Mouse (Mus musculus) cerebellum, postnatal 36 days (tissue): ENCODE data around the gene Hk1.
"Not testable (repeated sequence)": the region's sequence is repeated elsewhere in the genome, so short reads cannot be mapped to it uniquely, and the experiment has no call there.

Experiments used
- DNase-seq, 2 experiments: peaks; one replicate each; pipeline ENCODE4 v3.0.0; 2021 to 2022; ENCODE audit warnings: mixed read lengths in 2 of 2

The Hk1 gene

DNA sequence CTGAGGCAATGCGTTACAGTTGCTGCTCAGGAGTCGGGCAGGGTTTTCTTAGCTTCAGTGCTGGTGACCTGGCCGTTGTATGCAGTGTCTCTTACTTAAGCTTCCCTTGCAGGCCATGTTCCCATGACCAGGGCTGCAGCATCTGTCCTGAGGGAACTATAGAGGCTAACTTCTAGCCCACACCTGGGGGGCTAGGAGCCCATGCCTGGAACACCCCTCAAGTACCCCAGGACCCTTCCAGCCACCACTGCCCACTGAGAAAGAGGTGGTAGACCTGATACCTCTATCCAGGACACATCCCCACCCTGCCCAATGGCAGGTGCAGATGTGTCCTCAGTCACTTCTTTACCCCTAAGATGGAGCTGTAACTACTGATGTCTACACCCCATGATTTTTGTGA, 38.7 kb downstream of the Hk1 start:
- no peak for DNase-seq

DNA sequence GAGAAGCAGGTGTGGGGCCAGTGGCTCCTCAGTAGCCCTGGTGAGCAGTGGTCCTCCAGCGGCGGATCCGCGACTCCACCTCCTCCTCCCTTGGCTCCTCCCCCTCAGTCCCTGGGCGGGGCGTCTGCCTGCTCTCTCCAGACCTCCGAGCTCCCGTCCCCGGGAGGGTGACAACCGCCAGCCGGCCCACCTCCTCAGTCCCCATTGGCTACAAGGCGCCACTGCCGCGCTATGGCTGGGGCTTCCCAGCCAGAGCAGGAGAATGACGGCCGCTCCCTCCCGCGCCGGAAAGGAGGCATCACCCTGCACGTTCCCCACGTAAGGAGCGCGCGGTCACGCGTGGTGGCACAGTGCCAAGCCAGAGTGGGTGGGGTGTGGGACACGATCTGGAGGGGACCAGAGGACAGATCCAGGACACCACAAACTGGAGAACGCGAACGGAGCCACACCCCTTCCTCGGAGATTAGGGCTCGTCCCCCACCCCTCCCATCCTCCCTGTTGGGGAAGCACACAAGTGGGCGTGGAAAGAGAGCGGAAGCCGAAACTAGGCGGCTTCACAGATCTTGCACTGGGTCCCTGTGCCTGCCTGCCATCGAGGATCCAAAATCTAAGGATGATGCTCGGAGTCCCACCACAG, 39.5 kb downstream of the Hk1 start:
- peak; percentile 91 to 96 for DNase-seq

DNA sequence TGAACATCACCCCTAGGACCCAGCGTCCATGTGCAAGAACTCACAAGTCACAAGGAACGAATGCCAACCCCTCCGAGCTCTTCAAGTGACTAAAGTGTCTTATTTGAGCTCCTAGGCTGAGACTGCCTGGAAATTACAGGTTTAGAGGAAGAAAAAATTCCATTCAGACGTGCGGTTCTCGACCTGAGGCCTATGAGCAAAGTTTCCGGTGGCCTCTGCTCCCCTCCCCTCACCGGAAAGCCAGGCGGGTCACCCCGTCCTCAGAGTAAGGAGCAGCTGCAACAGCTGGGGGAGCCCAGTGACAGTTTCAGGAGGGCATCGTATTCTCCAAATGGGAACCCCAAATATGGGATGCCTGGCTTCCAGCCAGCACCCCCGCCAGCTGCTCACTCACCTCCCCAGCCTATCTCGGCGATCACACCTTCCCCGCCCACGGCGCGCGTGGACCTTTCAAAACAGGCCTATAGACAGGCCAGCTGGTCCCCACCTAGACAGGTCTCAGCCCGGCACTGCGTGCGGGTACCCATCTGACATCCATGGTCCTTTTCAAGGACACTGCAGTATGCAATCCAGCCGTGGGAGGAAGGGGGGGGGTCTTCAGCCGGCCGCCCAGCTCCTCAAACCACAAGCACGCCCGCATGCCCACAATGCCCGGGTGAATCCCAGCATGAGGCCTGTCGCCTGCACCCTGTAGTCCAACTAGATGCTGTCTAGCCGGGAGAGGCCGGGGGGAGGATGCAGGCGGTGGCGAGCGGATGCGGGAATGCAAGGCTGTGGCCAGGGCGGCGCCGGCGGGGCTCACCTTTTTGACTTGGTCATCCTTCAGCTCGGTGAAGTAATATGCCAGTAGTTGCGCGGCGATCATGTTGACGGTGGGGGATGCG, 40.3 kb downstream of the Hk1 start:
- DNase-seq = peak; percentile 57 to 67

DNA sequence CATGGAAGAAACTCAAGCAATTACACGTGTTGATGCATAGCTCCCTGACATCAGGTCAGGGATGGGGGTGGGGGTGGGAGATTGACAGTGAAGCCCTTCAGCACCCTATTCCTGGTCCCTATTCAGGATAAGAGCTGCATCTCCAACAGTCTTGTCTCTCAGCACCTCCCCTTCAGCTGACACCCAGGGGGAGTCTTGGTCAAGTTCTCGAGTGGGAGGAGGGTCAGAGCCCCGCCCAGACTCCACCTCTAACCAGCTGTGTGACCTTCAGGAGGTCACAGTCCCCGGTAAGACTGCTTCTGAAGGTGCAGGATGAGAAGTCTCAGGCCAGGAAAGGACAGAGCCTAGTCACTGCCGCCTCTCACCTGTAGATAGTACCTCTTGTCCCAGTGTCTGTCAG, 41.1 kb downstream of the Hk1 start:
- DNase-seq = no peak

GRCm38 (mm10) chr10:62338176-62338575, 41.5 kb downstream of the Hk1 start:
- DNase-seq = no peak

DNA sequence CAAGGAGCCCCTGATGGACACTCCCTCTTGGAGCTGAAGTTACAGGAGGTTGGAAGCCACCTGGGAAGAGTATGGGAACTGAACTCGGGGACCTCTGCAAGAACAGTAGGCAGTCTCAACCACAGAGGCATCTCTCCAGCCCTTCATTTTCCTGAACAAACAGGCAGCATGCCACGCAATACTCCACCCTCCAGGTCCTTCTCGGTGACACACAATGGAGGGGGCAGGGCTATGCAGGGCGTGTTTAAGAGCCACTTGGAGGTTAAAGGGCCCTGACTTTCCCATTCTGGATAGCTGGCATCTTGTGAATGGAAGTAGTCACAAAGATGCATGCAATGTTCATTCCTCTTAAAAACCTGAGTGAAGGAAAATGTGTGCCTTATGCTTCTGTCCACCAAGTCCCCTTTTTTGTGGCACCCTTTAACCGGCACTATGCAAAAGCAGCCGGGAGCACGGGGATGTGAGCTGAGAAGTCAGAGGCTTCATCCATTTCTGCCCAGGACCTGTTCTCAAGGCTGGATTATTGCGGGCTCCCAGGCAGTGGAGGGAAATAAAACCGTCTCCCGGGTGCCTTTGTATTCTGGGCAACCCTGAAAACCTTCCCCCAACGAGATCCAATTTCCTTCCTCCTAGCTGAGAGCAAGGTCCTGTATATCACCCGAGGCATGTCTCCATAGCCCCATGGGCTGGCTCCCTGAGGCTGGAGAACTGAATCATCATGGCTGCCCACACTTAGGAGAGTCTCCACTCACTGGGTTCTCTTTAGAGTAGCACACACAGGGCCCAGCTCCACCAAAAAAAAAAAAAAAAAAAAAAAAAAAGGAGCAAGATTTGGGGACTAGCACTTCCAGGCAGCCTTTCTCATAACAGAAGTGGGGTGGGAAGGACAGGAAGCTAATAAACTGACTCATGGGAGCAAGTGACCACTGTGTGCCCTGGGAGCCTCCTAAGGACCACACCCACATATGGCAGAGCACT, 42.8 kb downstream of the Hk1 start:
- DNase-seq = no peak

DNA sequence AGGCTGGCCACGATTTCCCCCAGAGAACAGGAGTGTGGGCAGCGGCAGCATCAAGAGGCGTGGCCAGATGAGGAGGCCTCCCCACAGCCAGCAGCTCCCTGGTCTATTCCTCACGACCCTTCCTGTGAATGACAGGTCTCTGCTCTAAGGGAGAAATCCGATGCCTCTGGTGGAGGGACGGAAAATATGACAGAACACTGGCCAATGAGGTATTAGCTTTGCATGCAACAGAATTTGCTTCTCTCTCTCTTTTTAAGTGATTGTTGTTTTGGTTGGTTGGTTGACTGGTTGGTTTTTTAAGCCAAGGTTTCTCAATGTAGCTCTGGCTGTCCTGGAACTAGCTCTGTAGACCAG, 44.3 kb downstream of the Hk1 start:
- DNase-seq = no peak

DNA sequence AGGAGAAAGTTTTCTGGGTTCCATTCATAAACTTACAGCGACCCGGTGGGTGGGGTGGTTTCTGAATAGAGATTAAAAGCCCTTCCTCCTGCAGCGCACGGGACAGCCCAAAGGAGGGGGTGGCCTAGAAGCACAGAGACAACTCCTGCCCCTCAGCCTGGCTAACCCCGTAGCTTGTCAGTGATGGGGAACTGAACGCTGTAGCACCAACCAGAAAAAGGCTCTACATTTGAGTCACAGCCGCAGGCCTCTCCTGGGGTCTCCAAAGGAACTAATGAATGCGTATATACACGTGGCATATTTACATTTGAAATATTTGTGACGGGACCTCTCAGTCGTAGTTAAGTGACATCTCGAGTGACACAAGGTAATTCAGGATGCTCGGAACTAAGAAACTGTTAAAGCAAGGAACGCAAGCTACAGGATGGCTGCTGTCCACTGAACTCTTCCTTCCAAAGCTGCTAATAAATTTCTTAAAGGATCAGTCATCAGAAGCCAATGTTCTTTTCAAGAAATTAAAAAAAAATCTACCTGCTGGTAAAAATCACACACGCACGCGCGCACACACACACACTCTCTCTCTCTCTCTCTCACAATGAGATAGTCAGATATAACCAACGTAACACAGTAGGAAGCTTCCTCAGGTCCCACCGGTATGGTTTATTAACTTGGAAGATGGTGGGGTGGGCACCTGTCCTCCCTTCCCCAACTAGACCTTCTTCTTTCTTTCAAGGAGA, 44.9 kb downstream of the Hk1 start:
- DNase-seq = no peak

DNA sequence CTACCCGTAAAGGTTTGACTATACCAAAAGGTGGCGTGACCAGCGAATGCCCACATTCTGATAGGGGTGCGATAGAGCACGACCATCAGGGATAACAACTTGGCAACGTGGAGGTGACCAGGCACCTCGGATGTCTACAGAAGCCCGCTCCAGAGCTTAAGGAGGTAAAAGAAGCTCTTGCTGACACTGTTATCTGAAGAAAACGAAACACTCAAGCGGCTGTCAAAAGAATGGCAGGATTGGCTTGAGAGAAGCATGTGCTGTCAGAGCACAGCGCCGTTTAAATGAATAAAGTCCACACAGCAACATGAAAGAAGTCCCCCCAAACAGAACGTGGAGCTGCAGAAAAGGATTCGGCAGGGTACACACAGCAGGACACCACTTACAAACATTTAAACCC, 46.4 kb downstream of the Hk1 start:
- no peak for DNase-seq

- DNase-seq = peak; percentile 74
Observed at GRCm38 (mm10) chr10:62332514-62332913, 47.2 kb downstream of the Hk1 start.

DNA sequence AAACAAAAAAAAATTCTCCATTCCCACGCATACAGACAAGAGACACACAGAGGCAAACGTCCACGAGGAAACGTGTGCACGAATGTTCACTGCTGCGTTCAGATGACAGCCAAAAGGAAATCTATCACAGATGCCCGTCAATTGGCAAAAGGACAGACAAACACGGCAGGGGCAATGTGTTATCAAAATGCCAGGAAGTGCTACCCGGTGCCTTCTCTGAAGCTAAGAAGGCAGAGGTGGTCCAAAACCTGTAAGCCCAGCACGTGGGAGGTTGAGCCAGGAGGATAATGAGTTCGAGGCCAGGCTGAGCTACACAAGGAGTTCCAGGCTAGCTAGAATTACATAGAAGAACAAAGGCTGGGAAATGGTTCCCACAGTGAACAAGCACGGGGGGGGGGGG, 47.9 kb downstream of the Hk1 start:
- DNase-seq = no peak

DNA sequence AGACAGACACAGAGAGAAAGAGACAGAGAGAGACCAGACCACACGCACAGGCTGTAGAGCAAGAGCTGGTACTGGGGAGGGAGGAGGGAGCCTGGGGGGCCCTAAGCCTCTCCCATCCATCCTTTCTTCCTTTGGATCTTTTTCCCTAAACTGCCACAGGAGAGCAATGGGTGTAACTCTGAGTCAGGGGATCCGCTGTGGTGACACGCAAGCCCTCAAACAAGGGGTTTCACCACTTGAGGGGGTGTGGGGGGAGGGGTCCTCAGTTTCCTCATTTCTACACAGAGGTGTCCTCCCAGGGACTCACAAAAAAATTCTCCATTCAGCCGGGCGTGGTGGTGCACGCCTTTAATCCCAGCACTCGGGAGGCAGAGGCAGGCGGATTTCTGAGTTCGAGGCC, 48.4 kb downstream of the Hk1 start:
- DNase-seq = no peak

DNA sequence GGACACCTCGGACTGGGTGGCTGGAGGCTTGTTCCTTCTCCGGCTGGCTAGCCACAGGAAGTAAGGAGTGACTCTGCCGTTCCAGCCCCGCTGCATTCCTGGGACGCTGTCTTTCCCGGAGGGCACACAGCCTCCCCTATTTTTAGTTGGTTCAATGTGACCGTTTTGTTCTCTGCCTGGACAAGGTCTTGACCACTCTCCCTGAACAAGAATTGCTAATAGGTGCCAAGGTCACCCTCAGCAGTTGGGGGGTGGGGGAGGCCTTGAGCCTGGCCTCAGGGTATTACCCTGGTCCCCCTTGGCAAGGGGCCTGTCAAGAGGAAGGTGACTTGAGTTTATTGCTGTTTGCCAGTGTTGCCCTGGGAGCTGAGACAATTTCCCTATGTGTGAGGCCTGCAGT, 49.9 kb downstream of the Hk1 start:
- no peak for DNase-seq

DNA sequence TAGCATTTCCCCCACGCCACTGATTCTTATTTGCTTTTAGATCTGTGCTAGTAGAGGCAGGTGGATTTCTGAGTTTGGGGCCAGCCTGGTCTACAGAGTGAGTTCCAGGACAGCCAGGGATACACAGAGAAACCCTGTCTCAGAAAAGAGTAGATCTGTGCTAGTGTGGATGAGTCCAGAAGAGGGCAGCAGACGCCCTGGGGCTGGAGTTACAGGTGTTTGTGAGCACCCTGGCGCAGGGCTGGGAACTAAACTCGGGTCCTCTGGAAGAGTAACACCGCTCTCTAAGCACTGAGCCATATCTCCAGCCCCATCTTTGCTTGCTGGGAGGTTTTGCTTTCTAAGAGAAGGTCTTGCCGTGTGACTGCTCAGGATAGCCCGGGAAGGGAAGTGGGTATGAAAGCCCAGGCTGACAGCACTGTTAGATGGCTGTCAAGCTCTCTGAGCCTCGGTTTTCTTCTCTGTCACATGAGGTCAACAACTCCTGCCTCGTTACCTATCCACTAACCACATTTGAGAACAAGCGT, 50.8 kb downstream of the Hk1 start:
- no peak for DNase-seq

DNA sequence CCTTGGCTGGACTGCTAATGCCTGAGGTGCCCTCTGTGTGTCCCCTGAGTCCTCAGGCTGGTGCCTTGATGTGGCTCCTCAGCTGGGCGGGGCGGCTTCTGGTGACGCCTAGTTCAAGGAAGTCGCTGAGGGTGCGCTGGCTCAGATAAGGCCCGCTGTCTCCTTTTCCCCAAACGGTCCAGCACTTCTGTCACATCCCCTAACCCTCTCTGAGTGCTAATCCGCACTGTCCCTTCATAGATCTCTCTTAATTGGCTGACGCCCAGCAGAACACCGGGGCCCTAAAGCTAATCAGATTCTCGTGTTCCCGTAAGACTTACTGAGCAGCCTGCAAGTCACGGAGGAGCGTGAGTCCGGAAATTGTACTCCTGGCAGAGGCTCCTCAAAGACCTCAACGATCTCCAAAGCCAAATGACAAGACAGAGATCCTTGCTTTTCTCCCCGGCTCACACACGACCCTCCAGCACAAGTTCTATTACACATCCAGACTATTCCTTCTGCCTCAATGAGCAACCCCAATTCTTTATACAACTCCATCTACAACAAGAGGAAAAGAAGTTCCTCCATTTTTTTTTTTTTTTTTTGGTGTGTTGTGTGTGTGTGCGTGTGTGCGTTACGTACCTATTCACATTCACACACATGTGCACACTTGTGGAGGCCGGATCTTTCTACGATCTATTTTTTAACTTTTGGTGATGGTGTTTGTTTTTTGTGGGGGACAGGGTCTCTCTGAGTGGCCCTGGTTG, 52.0 kb downstream of the Hk1 start:
- peak; percentile 41 to 52 for DNase-seq

GRCm38 (mm10) chr10:62326818-62327571, 52.7 kb downstream of the Hk1 start:
- no peak for DNase-seq

GRCm38 (mm10) chr10:62326002-62326401, 53.7 kb downstream of the Hk1 start:
- no peak for DNase-seq

DNA sequence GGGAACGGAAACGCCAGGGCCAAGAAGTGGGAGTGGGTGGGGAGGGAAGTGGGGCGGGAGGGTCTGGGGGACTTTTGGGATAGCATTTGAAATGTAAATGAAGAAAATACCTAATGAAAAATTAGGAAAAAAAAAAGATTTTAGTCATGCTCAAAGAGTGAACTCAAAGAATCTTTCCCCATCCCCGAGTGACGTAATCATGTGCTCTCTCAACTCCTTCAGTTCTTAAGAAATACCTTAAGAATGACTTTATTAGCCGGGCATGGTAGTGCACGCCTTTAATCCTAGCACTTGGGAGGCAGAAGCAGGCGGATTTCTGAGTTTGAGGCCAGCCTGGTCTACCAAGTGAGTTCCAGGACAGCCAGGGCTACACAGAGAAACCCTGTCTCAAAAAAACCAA, 56.9 kb downstream of the Hk1 start:
- DNase-seq = not testable (repeated sequence)

GRCm38 (mm10) chr10:62321457-62321856, 58.3 kb downstream of the Hk1 start:
- no peak for DNase-seq

- peak; percentile 97 to 99 for DNase-seq
Observed at GRCm38 (mm10) chr10:62320402-62320978, 59.2 kb downstream of the Hk1 start.
